Mouse (Mus musculus) embryonic facial prominence, embryonic 14.5 days (tissue): ENCODE data around the gene Ldb1. TPM values are rescaled to one million over a fixed set of nuclear protein-coding genes. Genes with fewer than 3 reads are reported as not detected.

Source experiments
- ATAC-seq: fragments of 200-750 bp; cut with Nextera tagmentation; 2 replicates; pipeline ENCODE4 v1.8.0; 2017; ENCODE audit warnings: low read depth, moderate number of reproducible peaks, moderate TSS enrichment
- DNase-seq: peaks from one replicate; pipeline ENCODE4 v3.0.0-alpha.2; 2015; ENCODE audit warnings: low spot score
- H3K27ac ChIP-seq: fragments of 300-500 bp; sonication (generic); replicated peaks from 2 replicates; pipeline ENCODE4 v1.5.1; 2014; ENCODE audit warnings: low read depth, mild to moderate bottlenecking, low read length, moderate library complexity
- H3K27me3 ChIP-seq: fragments of 300-500 bp; sonication (generic); replicated peaks from 2 replicates; pipeline ENCODE4 v1.6.1; 2014; ENCODE audit warnings: low read length; ENCODE audit not compliant: control insufficient read depth, insufficient read depth
- H3K36me3 ChIP-seq: fragments of 300-500 bp; sonication (generic); 2 replicates; pipeline ENCODE4 v1.6.1; 2014; ENCODE audit warnings: low read length, mixed read lengths; ENCODE audit not compliant: control insufficient read depth, insufficient read depth
- H3K4me1 ChIP-seq: fragments of 300-500 bp; sonication (generic); 2 replicates; pipeline ENCODE4 v1.6.1; 2014; ENCODE audit warnings: antibody characterized with exemption, low read length; ENCODE audit not compliant: control insufficient read depth, insufficient read depth
- H3K4me2 ChIP-seq: fragments of 300-500 bp; sonication (generic); 2 replicates; pipeline ENCODE4 v1.6.1; 2014; ENCODE audit warnings: low read depth, mild to moderate bottlenecking, low read length, moderate library complexity, mixed read lengths
- H3K4me3 ChIP-seq: fragments of 300-500 bp; sonication (generic); 2 replicates; pipeline ENCODE4 v1.5.1; 2014; ENCODE audit warnings: low read depth, mild to moderate bottlenecking, low read length
- H3K9ac ChIP-seq: fragments of 300-500 bp; sonication (generic); 2 replicates; pipeline ENCODE4 v1.6.1; 2014; ENCODE audit warnings: low read depth, mild to moderate bottlenecking, low read length, moderate library complexity, mixed read lengths
- H3K9me3 ChIP-seq: fragments of 300-500 bp; sonication (generic); 2 replicates; pipeline ENCODE4 v1.6.1; 2016; ENCODE audit warnings: low read length; ENCODE audit not compliant: control insufficient read depth
- WGBS: fragments of 180-500 bp; shearing (Covaris S2); extraction: QIAGEN DNeasy Blood & Tissue Kit; methylation state at CpG from one replicate; pipeline ENCODE4 v1.1.7; 2014; 5-methylcytosine and 5-hydroxymethylcytosine counted together
- polyA plus RNA-seq: library from polyadenylated mRNA; unstranded; fragments of >200 nt; fragmentation: Nextera tagmentation; extraction: Ambion mirVana; gene quantifications from 2 replicates; pipeline ENCODE4 v1.2.1, GENCODE M21; 2014

Gene Ldb1
- 80.6 and 82.0 TPM in 2 replicates for polyA plus RNA-seq

DNA sequence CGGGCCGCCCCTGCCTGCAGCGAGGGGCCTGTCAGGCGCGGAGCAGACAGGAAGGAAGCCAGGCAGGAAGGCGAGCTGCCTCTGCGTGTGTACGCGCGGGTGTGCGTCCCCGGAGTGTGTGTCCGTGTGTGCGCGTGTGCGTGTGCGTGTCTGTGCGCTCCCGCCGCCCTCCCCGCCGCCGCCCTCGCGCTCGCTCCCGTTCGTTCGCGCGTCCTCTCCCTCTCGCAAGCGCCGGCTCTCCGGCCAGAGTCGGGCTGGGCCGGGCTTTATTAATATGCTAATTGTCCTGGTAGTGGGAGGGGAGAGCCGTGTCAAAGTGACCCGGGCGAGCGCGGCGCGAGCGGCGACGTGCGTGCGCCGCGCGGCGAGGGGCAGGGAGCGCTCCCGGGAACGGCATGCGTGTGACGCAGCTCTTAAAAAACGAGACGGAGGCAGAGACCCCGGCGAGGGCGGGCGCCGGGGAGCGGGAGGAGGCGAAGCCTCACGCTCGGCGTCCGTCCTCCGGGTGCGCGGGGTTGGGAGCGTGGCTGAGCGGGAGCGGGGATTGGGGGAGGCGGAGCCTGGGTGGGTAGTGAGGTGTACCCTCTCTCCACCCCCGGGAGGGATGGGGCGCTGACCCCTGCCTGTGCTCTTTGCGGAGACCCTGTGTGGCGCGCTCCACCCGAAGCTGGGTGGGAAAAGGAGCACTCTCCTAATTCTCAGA lies at the start of gene Ldb1:
Gene Ldb1 (minus strand): TSS at position 222 of the 703 bp plus-strand sequence.
- H3K4me3 ChIP-seq: peak within 1 kb of the TSS; percentile 98
- H3K9me3 ChIP-seq: no peaks in the 10 kb centered on the region
- peak within 1 kb of the TSS; percentile 99 for H3K27ac ChIP-seq
- H3K27me3 ChIP-seq: no peaks in the 10 kb centered on the region
- DNase-seq: peak; percentile 92
- peak; percentile 72 for ATAC-seq
- H3K4me2 ChIP-seq: peak within 1 kb of the TSS; percentile 87
- H3K36me3 ChIP-seq: no peaks in the 10 kb centered on the region
- H3K4me1 ChIP-seq: peaks cover 49% of the 10 kb centered on the region
- peak within 1 kb of the TSS; percentile 99 for H3K9ac ChIP-seq
- under 1% methylated on average over 27 of the region's 84 CpGs for WGBS

DNA sequence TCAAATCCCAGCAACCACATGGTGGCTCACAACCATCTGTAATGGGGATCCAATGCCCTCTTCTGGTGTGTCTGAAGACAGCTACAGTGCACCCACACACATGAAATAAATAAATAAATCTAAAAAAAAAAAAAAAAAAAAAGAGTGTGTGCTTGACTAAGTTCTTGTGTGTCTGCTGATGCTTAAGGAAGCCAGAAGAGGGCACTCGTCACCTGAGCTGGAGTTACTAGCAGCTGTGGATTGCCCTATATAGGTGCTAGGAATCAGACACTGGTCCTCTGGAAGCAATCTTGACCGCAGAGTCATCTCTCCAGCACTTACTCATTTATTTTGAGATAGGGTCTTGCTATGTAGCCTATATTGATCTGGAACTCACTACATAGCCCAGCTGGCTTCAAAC lies 49.1 kb upstream of the Ldb1 start:
- Histone ChIP-seq H3K9ac (no peak overlapping the region), H3K27ac (no peak overlapping the region), H3K27me3 (no peaks in the 10 kb centered on the region), H3K4me1 (no peaks in the 10 kb centered on the region), H3K36me3 (no peaks in the 10 kb centered on the region), H3K4me2 (no peak overlapping the region), H3K4me3 (no peak overlapping the region), H3K9me3 (no peaks in the 10 kb centered on the region)
- ATAC-seq: no peak
- DNase-seq: no peak
- WGBS: 90% methylated on average over 2 of the region's 2 CpGs

DNA sequence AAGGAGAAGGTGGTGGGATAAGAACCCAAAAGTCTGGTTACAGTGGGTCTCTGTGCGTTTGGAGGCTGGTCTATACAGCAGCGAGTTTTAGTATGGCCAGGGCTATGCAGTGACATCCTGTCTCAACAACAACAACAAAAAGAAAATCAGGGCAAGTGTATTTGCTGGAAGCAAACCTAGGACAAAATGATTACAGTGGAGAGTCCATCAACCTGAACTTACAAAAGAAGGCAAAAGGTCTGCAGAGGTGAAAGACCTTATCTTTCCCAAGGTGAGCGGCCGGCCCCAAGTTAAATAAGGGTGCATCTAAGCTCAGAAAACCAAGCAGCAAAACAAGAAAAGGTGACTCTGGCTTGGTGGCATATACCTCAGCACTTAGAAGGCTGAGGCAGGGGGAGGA lies 46.6 kb upstream of the Ldb1 start:
- Histone ChIP-seq H3K4me1 (no peaks in the 10 kb centered on the region), H3K27ac (no peak overlapping the region), H3K9ac (no peak overlapping the region), H3K4me2 (no peak overlapping the region), H3K9me3 (no peaks in the 10 kb centered on the region), H3K36me3 (no peaks in the 10 kb centered on the region), H3K27me3 (no peaks in the 10 kb centered on the region), H3K4me3 (no peak overlapping the region)
- ATAC-seq (no peak), DNase-seq (no peak)
- WGBS: 86% methylated on average over 4 of the region's 4 CpGs

DNA sequence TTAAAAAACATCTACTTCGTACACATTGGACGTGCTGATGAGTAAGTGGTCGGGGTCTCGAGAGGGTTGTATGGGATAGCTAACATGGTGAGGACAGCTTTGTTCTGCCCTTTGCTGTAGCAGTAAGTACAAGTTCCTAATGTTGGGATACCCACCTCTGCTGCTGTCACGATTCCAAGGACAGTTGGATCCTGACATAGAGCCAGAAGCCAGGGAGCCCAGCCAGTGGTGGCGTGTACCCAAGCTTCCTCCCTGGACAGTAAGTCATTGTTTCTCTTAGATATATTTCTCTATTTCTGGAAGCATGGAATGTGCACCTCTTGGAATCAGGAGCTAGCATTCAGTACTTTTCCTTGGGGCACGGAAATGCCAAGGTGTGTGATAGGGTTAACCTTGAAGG lies 42.9 kb upstream of the Ldb1 start:
- no peak overlapping the region for H3K27ac ChIP-seq
- H3K4me3 ChIP-seq: no peak overlapping the region
- H3K9ac ChIP-seq: no peak overlapping the region
- no peak overlapping the region for H3K4me2 ChIP-seq
- no peaks in the 10 kb centered on the region for H3K27me3 ChIP-seq
- no peaks in the 10 kb centered on the region for H3K4me1 ChIP-seq
- no peak for DNase-seq
- peaks cover 30% of the 10 kb centered on the region for H3K36me3 ChIP-seq
- H3K9me3 ChIP-seq: no peaks in the 10 kb centered on the region
- 77% methylated on average over 7 of the region's 7 CpGs for WGBS
- no peak for ATAC-seq

DNA sequence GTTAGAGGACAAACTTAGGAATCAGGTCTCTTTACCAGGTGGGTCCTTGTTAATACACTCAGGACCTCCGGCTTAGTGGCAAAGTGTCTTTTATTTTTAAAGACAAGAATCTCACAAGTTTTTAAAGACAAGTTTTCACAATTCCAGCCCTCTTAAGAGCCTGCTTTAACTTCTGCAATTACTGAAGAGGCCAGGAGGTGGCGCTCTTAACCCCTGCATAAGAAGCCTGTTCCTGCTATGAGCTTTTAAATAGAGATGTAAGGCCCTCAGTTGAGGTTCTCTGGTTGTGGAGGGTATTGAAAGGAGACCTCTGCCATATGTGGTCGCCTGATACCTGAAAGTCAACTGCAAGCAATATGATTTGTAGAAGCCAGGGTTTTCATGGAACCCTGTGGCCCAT lies 41.3 kb upstream of the Ldb1 start:
- H3K4me3 ChIP-seq: no peak overlapping the region
- no peaks in the 10 kb centered on the region for H3K9me3 ChIP-seq
- DNase-seq: peak; percentile 56
- no peak overlapping the region for H3K9ac ChIP-seq
- no peaks in the 10 kb centered on the region for H3K27me3 ChIP-seq
- H3K36me3 ChIP-seq: peaks cover 46% of the 10 kb centered on the region
- 58% methylated on average over 3 of the region's 3 CpGs for WGBS
- no peak for ATAC-seq
- no peak overlapping the region for H3K4me2 ChIP-seq
- no peak overlapping the region for H3K27ac ChIP-seq
- H3K4me1 ChIP-seq: no peaks in the 10 kb centered on the region

DNA sequence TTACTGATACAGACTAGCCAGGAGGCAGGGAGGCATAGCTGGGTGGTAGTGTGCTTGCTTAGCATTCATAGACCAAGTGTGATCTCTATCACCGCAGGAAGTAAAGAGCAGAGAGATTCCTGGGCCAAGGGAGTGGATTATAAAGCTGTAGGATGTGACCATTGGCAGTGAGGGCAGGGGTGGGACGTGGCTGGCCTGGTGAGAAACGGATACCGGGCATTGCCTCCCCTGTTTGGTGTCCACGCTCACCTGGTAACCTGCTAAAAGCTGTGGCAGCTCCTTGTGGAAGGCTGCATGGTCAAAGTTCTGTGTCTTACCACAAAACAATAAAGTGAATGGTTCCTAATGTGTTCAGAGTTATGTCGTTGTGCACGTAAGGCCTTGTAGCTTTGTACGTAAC lies 40.2 kb upstream of the Ldb1 start:
- ATAC-seq (no peak), DNase-seq (no peak)
- Histone ChIP-seq H3K9ac (no peak overlapping the region), H3K27ac (no peak overlapping the region), H3K27me3 (no peaks in the 10 kb centered on the region), H3K36me3 (peaks cover 57% of the 10 kb centered on the region), H3K4me3 (no peak overlapping the region), H3K9me3 (no peaks in the 10 kb centered on the region), H3K4me1 (no peaks in the 10 kb centered on the region), H3K4me2 (no peak overlapping the region)
- 96% methylated on average over 8 of the region's 8 CpGs for WGBS

DNA sequence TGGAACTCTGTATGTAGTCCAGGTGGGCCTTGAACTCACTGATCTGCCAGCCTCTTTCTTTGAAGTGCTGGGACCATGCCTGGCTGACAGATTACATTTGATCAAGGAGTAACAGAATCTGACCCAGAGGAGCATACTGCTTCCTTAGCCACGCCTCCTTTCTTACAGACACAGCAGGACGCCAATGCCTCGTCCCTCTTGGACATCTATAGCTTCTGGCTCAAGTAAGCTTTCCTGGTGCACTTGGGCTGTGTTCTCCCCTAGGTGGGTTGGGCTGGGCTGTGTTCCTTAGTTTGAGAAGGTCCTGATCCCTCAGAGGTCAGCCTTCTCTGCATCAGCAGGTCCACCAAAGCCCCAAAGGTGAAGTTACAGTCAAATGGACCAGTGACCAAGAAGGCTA lies 33.5 kb upstream of the Ldb1 start:
- Histone ChIP-seq H3K4me3 (no peak overlapping the region), H3K27me3 (no peaks in the 10 kb centered on the region), H3K36me3 (peaks cover 58% of the 10 kb centered on the region), H3K27ac (no peak overlapping the region), H3K9ac (no peak overlapping the region), H3K9me3 (no peaks in the 10 kb centered on the region), H3K4me1 (peaks cover 11% of the 10 kb centered on the region; the same call in 1 of the 2 replicates), H3K4me2 (no peak overlapping the region)
- no peak for DNase-seq
- no peak for ATAC-seq
- WGBS: 69% methylated on average over 3 of the region's 3 CpGs

DNA sequence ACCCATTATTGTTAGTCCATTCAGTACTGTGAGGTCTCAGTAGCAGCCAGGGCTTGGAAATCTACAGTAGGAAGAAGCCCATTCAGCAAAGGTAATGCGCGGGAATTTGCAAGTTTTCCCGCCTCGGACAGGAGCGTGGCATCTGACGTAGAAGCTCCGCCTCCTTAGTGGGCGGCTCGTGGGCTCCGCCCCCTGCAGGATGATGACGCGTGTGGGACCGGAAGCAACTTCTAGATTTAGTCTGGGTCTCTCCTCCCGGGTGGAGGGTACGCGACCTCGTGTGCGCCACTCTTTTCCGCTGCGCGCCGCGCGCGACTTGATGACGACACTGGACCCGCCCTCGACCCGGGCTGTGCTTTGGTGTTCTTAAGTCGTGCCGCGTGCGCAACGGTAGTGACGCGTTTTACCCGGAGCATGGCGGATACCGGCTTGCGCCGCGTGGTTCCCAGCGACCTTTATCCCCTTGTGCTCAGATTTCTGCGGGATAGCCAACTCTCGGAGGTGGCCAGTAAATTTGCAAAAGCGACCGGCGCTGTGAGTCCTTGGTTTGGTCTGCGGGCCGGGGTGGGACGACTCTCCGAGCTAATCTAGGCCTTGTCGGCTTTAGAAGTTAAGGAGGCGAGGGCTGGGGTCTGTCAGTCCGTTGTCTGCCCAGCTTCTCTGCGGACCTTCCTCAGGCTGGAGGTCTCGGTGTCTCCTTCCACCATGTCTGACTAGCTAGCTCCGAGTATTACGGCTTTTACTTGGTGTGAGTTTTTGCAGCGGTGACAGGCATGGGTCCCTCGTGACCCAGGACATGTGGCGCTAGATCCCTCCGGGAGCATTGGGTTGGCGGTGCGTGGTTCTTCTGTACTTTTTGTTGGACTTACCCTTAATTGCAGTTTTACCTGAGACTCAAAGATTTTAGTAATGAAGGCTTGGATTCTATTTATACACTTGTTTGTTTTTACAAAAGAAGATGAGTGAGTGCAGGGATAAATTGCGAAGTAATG lies 30.9 kb upstream of the Ldb1 start, which contains the start of gene Nolc1:
Gene Nolc1 (plus strand): TSS at position 248 of the 992 bp plus-strand sequence.
- H3K4me1 ChIP-seq: peaks cover 11% of the 10 kb centered on the region; the same call in 1 of the 2 replicates
- DNase-seq (peak; percentile 99), ATAC-seq (peak; percentile 96)
- H3K36me3 ChIP-seq: peaks cover 57% of the 10 kb centered on the region
- H3K9me3 ChIP-seq: no peaks in the 10 kb centered on the region
- H3K9ac ChIP-seq: peak within 1 kb of the TSS; percentile 86
- peak within 1 kb of the TSS; percentile 74 for H3K4me2 ChIP-seq
- H3K27ac ChIP-seq: peak within 1 kb of the TSS; percentile 80
- no peaks in the 10 kb centered on the region for H3K27me3 ChIP-seq
- H3K4me3 ChIP-seq: peak within 1 kb of the TSS; percentile 71
- under 1% methylated on average over 56 of the region's 66 CpGs for WGBS
